Mouse (Mus musculus): ENCODE data around the gene Ftcd. TPM values are rescaled to one million over a fixed set of nuclear protein-coding genes. Genes with fewer than 3 reads are reported as not detected.

Ftcd gene
- polyA plus RNA-seq, 1 experiment from 2014 or later: not detected

DNA sequence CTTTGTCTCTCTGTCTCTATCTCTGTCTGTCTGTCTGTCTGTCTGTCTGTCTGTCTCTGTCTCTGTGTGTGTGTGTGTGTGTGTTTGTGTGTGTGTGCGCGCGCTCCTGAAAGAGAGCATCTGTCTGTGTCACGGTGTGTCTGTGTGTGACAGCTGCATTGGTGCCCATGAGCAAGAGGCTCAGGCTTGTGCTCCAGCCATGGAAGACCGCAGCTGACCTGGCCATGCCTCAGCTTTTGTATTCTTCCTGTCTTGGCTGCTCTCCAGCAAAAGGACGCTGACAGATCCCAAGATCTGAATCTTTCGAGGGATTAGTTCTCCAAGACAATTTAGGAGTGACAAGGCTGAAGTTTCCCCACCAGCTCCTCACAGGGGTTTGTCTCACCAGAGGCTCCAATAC, 49.5 kb downstream of the Ftcd start:
- no peak overlapping the region for H3K4me3 ChIP-seq (ENCODE audit: low read depth, low read length)
- ATAC-seq (ENCODE audit: low FRiP score) (no peak), DNase-seq (ENCODE audit: low spot score, missing footprints) (no peak)
- no peaks in the 10 kb centered on the region for H3K27me3 ChIP-seq (ENCODE audit: control insufficient read depth, insufficient read depth, low read length)
- no peaks in the 10 kb centered on the region for H3K4me1 ChIP-seq (ENCODE audit: control insufficient read depth, insufficient read depth, low read length)
- no peak overlapping the region for H3K27ac ChIP-seq (ENCODE audit: low read depth, low read length)
- WGBS: 77% methylated on average over 7 of the region's 7 CpGs
- H3K9ac ChIP-seq (ENCODE audit: low read length): no peak overlapping the region
- no peaks in the 10 kb centered on the region for H3K36me3 ChIP-seq (ENCODE audit: control insufficient read depth, insufficient read depth, low read length)
- no peak overlapping the region for H3K4me2 ChIP-seq
- H3K9me3 ChIP-seq (ENCODE audit: control insufficient read depth, low read length): no peaks in the 10 kb centered on the region

GRCm38 (mm10) chr10:76627714-76628113, 52.3 kb downstream of the Ftcd start:
- Histone ChIP-seq H3K9me3 (ENCODE audit: control insufficient read depth, low read length) (no peaks in the 10 kb centered on the region), H3K4me3 (ENCODE audit: low read depth, low read length) (no peak overlapping the region)
- WGBS: 84% methylated on average over 5 of the region's 5 CpGs

GRCm38 (mm10) chr10:76630657-76631056, 55.2 kb downstream of the Ftcd start:
- Histone ChIP-seq H3K27ac (ENCODE audit: low read depth, low read length) (no peak overlapping the region), H3K4me2 (no peak overlapping the region), H3K9me3 (ENCODE audit: control insufficient read depth, low read length) (no peaks in the 10 kb centered on the region), H3K9ac (ENCODE audit: low read length) (no peak overlapping the region), H3K4me1 (ENCODE audit: control insufficient read depth, insufficient read depth, low read length) (no peaks in the 10 kb centered on the region), H3K27me3 (ENCODE audit: control insufficient read depth, insufficient read depth, low read length) (no peaks in the 10 kb centered on the region), H3K36me3 (ENCODE audit: control insufficient read depth, insufficient read depth, low read length) (no peaks in the 10 kb centered on the region), H3K4me3 (ENCODE audit: low read depth, low read length) (no peak overlapping the region)
- DNase-seq (ENCODE audit: low spot score, missing footprints) (no peak), ATAC-seq (ENCODE audit: low FRiP score) (no peak)
- 84% methylated on average over 1 of the region's 1 CpGs for WGBS

More at GRCm38 (mm10) chr10:76627714-76628113, 52.3 kb downstream of the Ftcd start:
- H3K4me1 ChIP-seq (ENCODE audit: control insufficient read depth, insufficient read depth, low read length): no peaks in the 10 kb centered on the region
- no peaks in the 10 kb centered on the region for H3K27me3 ChIP-seq (ENCODE audit: control insufficient read depth, insufficient read depth, low read length)
- H3K27ac ChIP-seq (ENCODE audit: low read depth, low read length): no peak overlapping the region
- H3K9ac ChIP-seq (ENCODE audit: low read length): no peak overlapping the region
- no peak overlapping the region for H3K4me2 ChIP-seq
- no peak for DNase-seq (ENCODE audit: low spot score, missing footprints)
- no peak for ATAC-seq (ENCODE audit: low FRiP score)
- no peaks in the 10 kb centered on the region for H3K36me3 ChIP-seq (ENCODE audit: control insufficient read depth, insufficient read depth, low read length)

DNA sequence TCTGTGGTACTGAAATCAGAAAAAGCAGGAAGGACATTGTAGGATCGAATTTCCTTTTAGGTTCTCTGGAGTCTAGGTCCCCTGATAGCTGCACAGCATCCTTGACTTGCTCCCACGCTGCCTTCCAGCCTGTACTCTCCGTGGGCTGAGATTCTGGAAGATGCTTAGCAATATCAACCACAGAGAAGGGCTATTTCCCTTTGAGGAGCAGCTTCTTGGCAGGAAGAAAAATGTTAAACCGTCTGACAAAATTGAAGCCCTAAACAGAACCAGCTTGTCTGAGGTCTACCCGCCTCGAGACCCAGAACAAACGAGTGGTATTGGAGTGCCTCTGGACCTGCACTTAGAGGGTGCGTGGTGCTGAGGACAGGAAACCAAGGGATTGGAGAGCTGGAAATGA, 57.2 kb downstream of the Ftcd start:
- no peaks in the 10 kb centered on the region for H3K36me3 ChIP-seq (ENCODE audit: control insufficient read depth, insufficient read depth, low read length)
- ATAC-seq (ENCODE audit: low FRiP score) (no peak), DNase-seq (ENCODE audit: low spot score, missing footprints) (no peak)
- H3K9me3 ChIP-seq (ENCODE audit: control insufficient read depth, low read length): no peaks in the 10 kb centered on the region
- no peaks in the 10 kb centered on the region for H3K27me3 ChIP-seq (ENCODE audit: control insufficient read depth, insufficient read depth, low read length)
- H3K9ac ChIP-seq (ENCODE audit: low read length): no peak overlapping the region
- no peak overlapping the region for H3K27ac ChIP-seq (ENCODE audit: low read depth, low read length)
- 85% methylated on average over 8 of the region's 8 CpGs for WGBS
- no peaks in the 10 kb centered on the region for H3K4me1 ChIP-seq (ENCODE audit: control insufficient read depth, insufficient read depth, low read length)
- H3K4me3 ChIP-seq (ENCODE audit: low read depth, low read length): no peak overlapping the region
- no peak overlapping the region for H3K4me2 ChIP-seq

DNA sequence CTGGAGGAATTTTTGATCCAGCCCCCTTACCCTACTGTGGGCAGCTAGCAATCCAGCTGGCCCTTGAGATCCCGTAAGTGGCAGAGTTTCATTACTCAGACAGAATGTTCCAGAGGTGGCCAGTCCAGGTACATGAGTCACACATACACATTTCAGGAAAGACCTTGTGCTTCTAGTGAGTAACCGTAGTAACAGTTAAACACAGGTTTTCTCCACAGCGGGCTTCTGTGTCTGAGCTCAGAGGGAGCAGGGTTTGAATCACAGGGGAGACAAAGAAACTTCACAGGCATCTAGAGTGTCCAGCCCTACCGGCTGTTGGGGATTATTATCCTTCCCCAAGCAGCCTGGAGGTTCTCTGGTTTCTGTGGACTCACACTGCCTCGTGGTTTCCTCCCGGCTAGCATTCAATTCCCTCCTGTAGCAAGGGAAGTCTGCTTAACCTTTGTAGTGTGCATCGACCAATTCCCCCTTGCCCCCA, 58.7 kb downstream of the Ftcd start:
- no peak for DNase-seq (ENCODE audit: low spot score, missing footprints)
- no peak overlapping the region for H3K27ac ChIP-seq (ENCODE audit: low read depth, low read length)

GRCm38 (mm10) chr10:76634584-76634983, 59.1 kb downstream of the Ftcd start:
- 83% methylated on average over 5 of the region's 5 CpGs for WGBS
- Histone ChIP-seq H3K4me1 (ENCODE audit: control insufficient read depth, insufficient read depth, low read length) (no peaks in the 10 kb centered on the region), H3K9ac (ENCODE audit: low read length) (no peak overlapping the region), H3K4me2 (no peak overlapping the region), H3K4me3 (ENCODE audit: low read depth, low read length) (no peak overlapping the region), H3K36me3 (ENCODE audit: control insufficient read depth, insufficient read depth, low read length) (no peaks in the 10 kb centered on the region), H3K27me3 (ENCODE audit: control insufficient read depth, insufficient read depth, low read length) (no peaks in the 10 kb centered on the region), H3K9me3 (ENCODE audit: control insufficient read depth, low read length) (no peaks in the 10 kb centered on the region), H3K27ac (ENCODE audit: low read depth, low read length) (no peak overlapping the region)
- no peak for ATAC-seq (ENCODE audit: low FRiP score)
- DNase-seq (ENCODE audit: low spot score, missing footprints): no peak

More for the DNA sequence above, 58.7 kb downstream of the Ftcd start:
- Histone ChIP-seq H3K9me3 (ENCODE audit: control insufficient read depth, low read length) (no peaks in the 10 kb centered on the region), H3K4me3 (ENCODE audit: low read depth, low read length) (no peak overlapping the region), H3K36me3 (ENCODE audit: control insufficient read depth, insufficient read depth, low read length) (no peaks in the 10 kb centered on the region), H3K9ac (ENCODE audit: low read length) (no peak overlapping the region), H3K27me3 (ENCODE audit: control insufficient read depth, insufficient read depth, low read length) (no peaks in the 10 kb centered on the region), H3K4me1 (ENCODE audit: control insufficient read depth, insufficient read depth, low read length) (no peaks in the 10 kb centered on the region), H3K4me2 (no peak overlapping the region)
- ATAC-seq (ENCODE audit: low FRiP score): no peak
- 54% methylated on average over 7 of the region's 7 CpGs for WGBS

- Histone ChIP-seq H3K9ac (ENCODE audit: low read length) (no peak overlapping the region), H3K36me3 (ENCODE audit: control insufficient read depth, insufficient read depth, low read length) (no peaks in the 10 kb centered on the region), H3K4me2 (no peak overlapping the region), H3K9me3 (ENCODE audit: control insufficient read depth, low read length) (no peaks in the 10 kb centered on the region), H3K27ac (ENCODE audit: low read depth, low read length) (no peak overlapping the region), H3K4me1 (ENCODE audit: control insufficient read depth, insufficient read depth, low read length) (no peaks in the 10 kb centered on the region), H3K4me3 (ENCODE audit: low read depth, low read length) (no peak overlapping the region), H3K27me3 (ENCODE audit: control insufficient read depth, insufficient read depth, low read length) (no peaks in the 10 kb centered on the region)
- ATAC-seq (ENCODE audit: low FRiP score) (no peak), DNase-seq (ENCODE audit: low spot score, missing footprints) (no peak)
- 69% methylated on average over 3 of the region's 3 CpGs for WGBS
These were observed 60.6 kb downstream of the Ftcd start for GRCm38 (mm10) chr10:76636026-76636425.

DNA sequence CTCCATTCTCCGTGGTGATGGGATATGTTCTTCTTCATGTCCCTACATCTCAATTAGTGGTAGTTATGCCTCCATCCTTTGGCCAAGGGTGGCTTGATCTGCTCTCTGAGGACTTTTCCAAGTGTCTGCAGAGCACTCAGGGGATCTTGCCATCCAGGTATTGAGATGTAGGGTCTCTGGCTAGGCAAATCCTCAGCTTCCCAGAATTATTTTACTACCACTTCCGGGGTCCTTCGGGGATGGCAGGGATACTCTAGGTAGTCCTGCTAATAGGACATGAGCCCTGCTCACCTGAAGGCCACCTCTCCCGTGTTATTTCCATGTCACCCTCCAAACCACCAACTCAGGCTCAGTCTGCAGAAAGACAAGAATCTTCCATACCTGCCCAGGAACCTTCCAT, 61.2 kb downstream of the Ftcd start:
- no peak overlapping the region for H3K4me2 ChIP-seq
- no peak for DNase-seq (ENCODE audit: low spot score, missing footprints)
- H3K36me3 ChIP-seq (ENCODE audit: control insufficient read depth, insufficient read depth, low read length): no peaks in the 10 kb centered on the region
- H3K4me3 ChIP-seq (ENCODE audit: low read depth, low read length): no peak overlapping the region
- H3K4me1 ChIP-seq (ENCODE audit: control insufficient read depth, insufficient read depth, low read length): no peaks in the 10 kb centered on the region
- no peak overlapping the region for H3K9ac ChIP-seq (ENCODE audit: low read length)
- 90% methylated on average over 4 of the region's 4 CpGs for WGBS
- no peaks in the 10 kb centered on the region for H3K9me3 ChIP-seq (ENCODE audit: control insufficient read depth, low read length)
- no peaks in the 10 kb centered on the region for H3K27me3 ChIP-seq (ENCODE audit: control insufficient read depth, insufficient read depth, low read length)
- H3K27ac ChIP-seq (ENCODE audit: low read depth, low read length): no peak overlapping the region
- ATAC-seq (ENCODE audit: low FRiP score): no peak

Data from midbrain, embryonic 11.5 days (tissue).